ENCODE assay signal across 8 mouse cellular contexts in genomic region chr5:122613908-122614732, GRCm38 (mm10). TPM values are rescaled to one million over a fixed set of nuclear protein-coding genes. Genes with fewer than 3 reads are reported as not detected.
DNase-seq lines count a peak whose midpoint lies in the region; ATAC-seq and TF ChIP-seq lines count a peak whose summit lies in the region.

Ift81 (minus strand) TSS chr5:122614518.

- peak; percentile 96 for ATAC-seq in forebrain, embryonic 16.5 days
- peak; percentile 94 for ATAC-seq in lung, embryonic 15.5 days (ENCODE audit: borderline replicate concordance, extremely low read depth, low FRiP score, low TSS enrichment)

- H3K4me2 ChIP-seq in forebrain, embryonic 16.5 days (ENCODE audit: low read length) = peak within 1 kb of the TSS; percentile 63
- H3K4me2 ChIP-seq in lung, embryonic 15.5 days = peak within 1 kb of the TSS; percentile 77

- H3K4me1 ChIP-seq in ES-E14 (ENCODE audit: control insufficient read depth in 2 of 2, insufficient read depth in 2 of 2, low read length in 2 of 2, poor library complexity in 1 of 2) = no peaks in the 10 kb centered on the region
- H3K4me1 ChIP-seq in forebrain, embryonic 16.5 days (replicated peaks; ENCODE audit: control insufficient read depth, insufficient read depth, low read length) = peaks cover 8% of the 10 kb centered on the region
- peaks cover 22% of the 10 kb centered on the region for H3K4me1 ChIP-seq in lung, embryonic 15.5 days

- no peaks in the 10 kb centered on the region for H3K36me3 ChIP-seq in ES-E14 (ENCODE audit: control insufficient read depth, insufficient read depth, low read length, poor library complexity, severe bottlenecking)
- no peaks in the 10 kb centered on the region for H3K36me3 ChIP-seq in forebrain, embryonic 16.5 days (ENCODE audit: control insufficient read depth, insufficient read depth)
- peaks cover 8% of the 10 kb centered on the region; the same call in 1 of the 2 replicates for H3K36me3 ChIP-seq in lung, embryonic 15.5 days

- under 1% methylated on average over 67 of the region's 67 CpGs for WGBS in forebrain, embryonic 16.5 days
- WGBS in lung, embryonic 15.5 days = 1% methylated on average over 65 of the region's 67 CpGs

- in situ Hi-C loops in ES-E14 (cut with MboI; ENCODE audit: low sequenced_read_pairs in 2 of 2, unreplicated experiment in 2 of 2) = no loop called here

- peak within 1 kb of the TSS; percentile 89 for H3K9ac ChIP-seq in ES-E14 (ENCODE audit: insufficient read depth, low read depth, low read length, poor library complexity, severe bottlenecking)
- H3K9ac ChIP-seq in forebrain, embryonic 16.5 days (replicated peaks; ENCODE audit: low read depth, low read length) = peak within 1 kb of the TSS; percentile 89
- peak within 1 kb of the TSS; percentile 83 for H3K9ac ChIP-seq in lung, embryonic 15.5 days

- no peak within 1 kb of the TSS for H3K27ac ChIP-seq in ES-E14 (ENCODE audit: insufficient read depth, low read depth, low read length, poor library complexity, severe bottlenecking)
- H3K27ac ChIP-seq in forebrain, embryonic 16.5 days (ENCODE audit: low read length) = peak within 1 kb of the TSS; percentile 86
- peak within 1 kb of the TSS; percentile 88 for H3K27ac ChIP-seq in lung, embryonic 15.5 days

- H3K9me3 ChIP-seq in ES-E14 (ENCODE audit: control insufficient read depth, insufficient read depth, low read depth, low read length) = no peaks in the 10 kb centered on the region
- H3K9me3 ChIP-seq in forebrain, embryonic 16.5 days (ENCODE audit: control insufficient read depth, low read length) = no peaks in the 10 kb centered on the region
- no peaks in the 10 kb centered on the region for H3K9me3 ChIP-seq in lung, embryonic 15.5 days

- peak; percentile 88 for DNase-seq in ES-E14 (ENCODE audit: low read depth, low spot score)
- DNase-seq in cerebellum, adult 11-12 months = peak; percentile 95
- DNase-seq in heart, postnatal 4 days = peak; percentile 98
- peak; percentile 92 to 95 for DNase-seq in layer of hippocampus, adult 8-10 months (ENCODE audit: low spot score in 2 of 2)
- DNase-seq in ovary, adult 18-20 months (ENCODE audit: low spot score) = peak; percentile 87
- peak; percentile 97 for DNase-seq in thymus, postnatal 0 days (ENCODE audit: low spot score)

- peak within 1 kb of the TSS; percentile 78 to 92 for H3K4me3 ChIP-seq in ES-E14 (ENCODE audit: insufficient read depth in 1 of 2, low read depth in 1 of 2, low read length in 2 of 2, poor library complexity in 1 of 2, severe bottlenecking in 1 of 2)
- peak within 1 kb of the TSS; percentile 70 for H3K4me3 ChIP-seq in forebrain, embryonic 16.5 days (replicated peaks; ENCODE audit: low read length)
- H3K4me3 ChIP-seq in lung, embryonic 15.5 days = peak within 1 kb of the TSS; percentile 85

- no peaks in the 10 kb centered on the region for H3K27me3 ChIP-seq in forebrain, embryonic 16.5 days (replicated peaks; ENCODE audit: control insufficient read depth, insufficient read depth, low read length)
- H3K27me3 ChIP-seq in lung, embryonic 15.5 days = no peaks in the 10 kb centered on the region

TF ChIP-seq in ES-E14, 5 proteins besides CTCF, POLR2A, EP300 and RAD21:
- TF ChIP-seq MAFK (IDR thresholded peaks at IDR 0.05; ENCODE audit: insufficient read depth, low read depth, low read length) (no peak), ZC3H11A (IDR thresholded peaks at IDR 0.05; ENCODE audit: borderline replicate concordance, low read depth, low read length) (no peak), ZNF384 (IDR thresholded peaks at IDR 0.05; ENCODE audit: low read depth, low read length) (no peak), HCFC1 (IDR thresholded peaks at IDR 0.05; ENCODE audit: borderline replicate concordance, insufficient read depth, low read length) (no peak), CHD2 (IDR thresholded peaks at IDR 0.05; ENCODE audit: low read depth, low read length) (no peak)

RNA-seq across cellular contexts. Expression of gene Ift81, which starts in this region (rescaled TPM):
- 6.4 and 7.4 TPM in 2 replicates for total RNA-seq in ES-E14 (2012; rRNA removed)
- polyA plus RNA-seq in forebrain, embryonic 16.5 days (2015; fragmentation: Nextera tagmentation; extraction: Ambion mirVana) = 55.1 and 57.1 TPM in 2 replicates
- 10 to 100 TPM; 37.2 to 45.3 TPM for total RNA-seq in heart, postnatal 4 days (2021)
- 10 to 100 TPM; 40.2 to 59.2 (median 48.5) TPM for total RNA-seq in layer of hippocampus, adult 8-10 months (2022)
- 36.3 and 37.3 TPM in 2 replicates for polyA plus RNA-seq in lung, embryonic 15.5 days (2015; fragmentation: Nextera tagmentation; extraction: Ambion mirVana)
- 10.9 and 12.5 TPM in 2 replicates for polyA plus RNA-seq in thymus, postnatal 0 days (2015; fragmentation: Nextera tagmentation; extraction: Ambion mirVana)
